Mouse (Mus musculus): ENCODE data around the gene Ccp110. TPM values are rescaled to one million over a fixed set of nuclear protein-coding genes. Genes with fewer than 3 reads are reported as not detected.

The Ccp110 gene
- total RNA-seq, 2 experiments from 2014 or later: 3.2 to 3.4 TPM

DNA sequence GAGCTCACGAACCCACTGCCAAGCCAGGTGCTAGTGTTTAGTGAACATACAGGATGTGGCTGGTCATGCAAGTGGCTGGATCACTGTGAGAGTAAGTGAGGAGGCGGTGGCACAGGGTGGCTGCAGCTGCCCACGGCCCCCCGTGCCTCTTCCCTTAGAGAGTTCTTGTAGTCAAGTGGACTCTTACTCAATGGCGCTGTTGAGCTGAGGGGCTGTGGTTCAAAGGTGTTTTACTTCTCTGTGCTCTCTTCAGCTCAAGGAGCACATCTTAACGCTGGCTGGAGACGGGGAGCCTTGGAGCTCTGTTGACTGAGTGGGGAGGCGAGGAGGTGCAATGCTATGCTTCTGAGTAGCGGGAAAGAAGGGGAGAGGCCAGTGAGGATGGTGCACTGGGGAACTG, 11.6 kb downstream of the Ccp110 start:
- intact Hi-C loops (cut with DNase I): no loop called here
- no peak for DNase-seq

DNA sequence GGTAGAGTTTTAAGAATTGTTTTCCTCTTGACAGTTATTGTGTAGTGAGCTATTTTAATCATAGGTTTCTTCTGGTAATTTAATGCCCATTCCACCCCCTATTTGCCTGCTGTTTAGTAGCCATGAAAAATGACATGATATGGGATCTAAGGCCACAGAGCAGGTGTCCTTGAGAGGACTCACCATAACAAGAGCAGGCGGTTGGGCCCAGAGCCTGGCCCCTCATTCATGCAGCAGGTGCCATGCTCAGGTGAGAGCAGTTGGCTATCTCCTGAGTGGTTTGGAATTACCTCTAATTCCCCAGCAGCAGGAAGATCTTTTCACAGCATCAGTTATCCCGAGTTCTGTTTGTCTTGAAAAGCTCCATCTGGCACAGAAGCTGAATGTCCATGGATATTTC, 13.1 kb downstream of the Ccp110 start:
- DNase-seq: no peak
- intact Hi-C loops (cut with DNase I): no loop called here

DNA sequence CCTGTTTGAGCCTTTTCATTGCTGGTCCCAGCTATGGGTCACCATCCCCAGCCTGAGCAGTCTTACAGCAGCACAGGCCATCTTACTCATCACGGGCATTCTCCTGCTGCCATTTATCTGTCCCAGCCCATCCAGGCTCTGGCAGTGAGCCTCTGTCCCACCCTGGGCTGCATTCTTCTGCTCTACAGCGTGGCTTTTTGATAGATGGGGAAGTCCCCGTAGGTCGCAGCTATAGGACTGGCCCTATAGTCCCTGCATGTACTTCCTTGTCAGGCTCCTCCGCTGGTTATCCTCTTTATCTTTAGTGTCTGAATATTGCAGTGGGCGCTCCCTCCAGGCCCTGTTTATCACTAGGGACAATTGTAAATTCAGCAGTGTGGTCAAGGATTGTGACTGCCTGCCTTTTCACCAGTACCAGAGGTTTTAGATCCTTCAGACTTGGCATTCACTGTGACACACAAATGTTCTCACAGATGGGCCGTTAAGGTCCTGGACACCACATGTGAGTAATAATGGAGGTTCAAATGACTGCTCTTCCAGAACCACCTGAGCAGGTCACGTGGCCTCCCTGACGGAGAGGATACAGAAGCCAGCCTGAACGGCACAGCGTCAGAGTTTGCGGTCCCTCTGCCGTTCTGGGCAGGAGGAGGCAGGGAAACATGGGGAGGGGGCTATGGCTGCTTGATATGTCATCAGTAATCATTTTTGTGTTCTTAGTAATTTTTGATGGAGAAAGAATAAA, 16.7 kb downstream of the Ccp110 start:
- DNase-seq: no peak
- intact Hi-C loops (cut with DNase I): no loop called here

DNA sequence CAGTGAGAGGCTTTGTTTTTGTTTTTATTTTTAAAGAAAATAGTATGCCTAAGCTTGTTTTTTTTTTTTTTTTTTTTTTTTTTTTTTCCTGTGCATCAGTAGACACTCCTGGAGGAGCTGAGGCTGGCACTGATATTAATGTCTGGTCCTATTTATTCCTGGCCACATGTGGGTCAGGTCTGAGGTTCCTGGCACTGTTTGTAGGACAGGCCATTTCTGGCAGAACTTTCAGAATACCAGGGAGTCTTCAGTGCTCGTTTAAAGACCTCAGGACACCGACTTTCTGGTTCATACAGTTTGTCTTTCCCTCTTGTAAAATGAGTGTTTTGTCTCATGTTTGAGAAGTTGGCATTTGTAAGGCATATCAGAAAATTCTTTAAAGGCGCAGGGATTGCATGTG, 19.4 kb downstream of the Ccp110 start:
- intact Hi-C loops (cut with DNase I): no loop called here
- no peak for DNase-seq

DNA sequence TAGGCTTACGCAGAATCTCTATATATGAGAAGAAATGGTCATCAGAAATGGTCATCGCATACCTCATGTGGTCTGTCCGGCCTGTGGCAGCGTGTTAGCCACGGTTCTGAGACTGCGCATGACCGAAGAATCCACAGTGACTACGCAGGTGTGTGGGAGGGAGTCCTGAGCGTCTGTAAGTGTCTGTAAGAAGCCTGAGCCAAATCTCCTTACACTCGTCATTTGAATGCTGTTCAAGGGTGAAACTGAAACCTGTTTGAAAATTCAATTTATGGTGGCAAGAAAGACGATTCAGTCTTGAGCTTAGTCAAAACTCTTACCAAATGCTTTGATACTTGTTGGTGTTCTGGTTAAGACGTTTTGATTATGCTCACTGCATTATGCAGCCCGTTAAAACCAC, 20.9 kb downstream of the Ccp110 start:
- intact Hi-C loops (cut with DNase I): no loop called here
- DNase-seq: no peak

DNA sequence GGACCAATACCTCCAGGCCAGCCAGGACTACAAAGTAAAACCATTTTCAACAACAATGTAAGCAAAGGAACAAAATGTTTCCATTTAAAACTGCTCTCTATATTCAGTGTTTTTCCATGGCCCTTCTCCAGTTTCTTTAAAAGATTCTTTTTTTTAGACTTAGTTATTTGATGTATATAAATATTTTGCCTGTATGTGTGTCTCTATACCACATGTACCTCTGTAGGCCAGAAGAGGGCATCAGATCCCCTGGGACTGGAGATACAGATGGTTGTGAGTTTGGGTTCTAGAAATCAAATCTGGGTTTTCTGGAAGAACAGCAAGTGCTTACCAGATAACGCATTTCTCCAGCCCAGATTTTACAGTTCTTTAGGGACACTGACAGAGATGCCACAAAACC, 26.4 kb downstream of the Ccp110 start:
- no peak for DNase-seq
- intact Hi-C loops (cut with DNase I): no loop called here

DNA sequence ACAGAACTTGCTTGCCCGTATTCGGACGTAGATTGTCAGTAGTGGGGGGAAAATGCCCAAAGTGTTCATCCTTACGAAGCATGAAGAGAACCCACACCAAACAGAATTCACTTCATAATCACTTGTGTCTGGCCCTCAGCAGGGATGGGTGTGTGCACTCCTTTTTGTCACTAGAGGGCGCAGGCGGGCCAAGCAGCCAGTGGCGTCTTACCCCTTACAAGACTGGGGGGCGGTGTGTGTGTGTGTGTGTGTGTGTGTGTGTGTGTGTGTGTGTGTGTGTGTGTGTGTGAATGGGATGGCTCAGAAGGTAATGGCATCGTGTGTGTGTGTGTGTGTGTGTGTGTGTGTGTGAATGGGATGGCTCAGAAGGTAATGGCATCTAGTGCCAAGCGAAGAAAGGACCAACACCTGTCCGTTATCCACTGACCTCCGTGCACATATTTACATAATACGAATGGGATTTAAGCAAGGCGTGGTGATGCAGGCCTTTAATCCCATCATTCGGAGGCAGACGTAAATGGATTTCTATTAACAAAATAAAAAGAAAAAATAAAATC, 27.7 kb downstream of the Ccp110 start, which contains the start of gene Vps35l:
Gene Vps35l, plus strand, starts transcription at position 252 of the 557 bp plus-strand sequence.
- intact Hi-C loops (cut with DNase I): loop anchor here (1.0 kb wide), 1 partner anchor 255 kb away; the partner anchor contains the start of gene Gprc5b
- DNase-seq: peak; percentile 78 to 84

DNA sequence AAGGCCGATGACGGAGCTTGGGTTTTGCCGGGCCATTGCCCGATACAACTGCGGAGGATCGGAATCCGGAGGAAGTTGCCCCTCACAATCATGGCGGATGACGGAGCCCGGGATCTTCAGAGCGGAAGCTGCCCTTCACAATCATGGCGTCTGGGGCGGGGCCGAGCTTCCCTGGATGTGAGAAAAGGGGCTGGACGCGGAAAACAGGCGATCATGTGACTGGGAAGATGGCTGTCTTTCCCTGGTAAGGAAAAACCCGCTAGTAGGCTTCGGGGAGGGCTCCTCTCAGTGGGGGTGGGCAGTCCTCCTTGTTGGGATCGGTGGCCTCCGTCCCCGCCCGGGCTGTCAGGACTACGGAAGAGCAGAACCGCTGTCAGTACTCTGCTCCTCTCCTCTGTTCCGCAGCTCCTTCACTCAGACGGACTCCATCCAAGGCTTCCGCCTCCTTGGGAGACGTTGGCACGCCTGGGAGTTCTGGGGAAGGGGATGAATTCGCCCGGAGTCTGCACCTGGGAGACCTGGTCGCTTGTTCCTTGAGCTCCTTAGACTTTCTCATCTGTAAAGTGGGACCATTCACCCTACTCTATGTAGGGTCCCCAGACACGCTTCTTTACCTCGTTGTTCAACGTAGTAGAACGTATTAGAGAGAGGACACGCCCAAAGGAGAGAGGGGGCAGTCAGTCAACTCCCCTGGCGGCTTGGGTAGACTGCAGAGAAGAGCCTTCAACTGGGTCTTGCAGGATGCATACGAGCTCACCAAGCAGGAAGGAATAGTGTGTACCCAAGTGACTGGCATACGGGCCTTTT, 28.4 kb downstream of the Ccp110 start:
- peak; percentile 96 to 98 for DNase-seq
- intact Hi-C loops (cut with DNase I): loop anchor here (1.0 kb wide), 1 partner anchor 255 kb away; the partner anchor contains the start of gene Gprc5b

DNA sequence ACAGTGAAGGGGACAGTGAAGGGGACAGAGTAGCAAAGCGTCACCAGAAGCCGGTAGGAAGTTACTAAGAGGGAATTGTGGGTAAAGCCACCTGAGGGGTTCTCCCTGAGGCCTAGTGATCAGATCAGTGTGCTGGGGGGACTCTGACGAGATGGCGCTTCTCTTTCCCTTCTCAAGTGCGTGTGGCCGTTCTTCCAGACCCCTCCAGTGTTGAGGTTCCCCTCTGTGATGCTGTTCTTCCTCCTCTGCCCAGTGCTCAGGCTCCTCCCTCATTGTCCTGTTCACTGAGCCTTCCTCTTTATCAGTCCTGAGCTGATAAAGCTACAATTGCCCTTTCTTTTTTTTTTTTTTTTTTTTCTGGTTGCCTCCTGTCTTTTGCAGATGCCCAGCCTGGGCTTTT, 29.9 kb downstream of the Ccp110 start:
- DNase-seq: no peak
- intact Hi-C loops (cut with DNase I): no loop called here

DNA sequence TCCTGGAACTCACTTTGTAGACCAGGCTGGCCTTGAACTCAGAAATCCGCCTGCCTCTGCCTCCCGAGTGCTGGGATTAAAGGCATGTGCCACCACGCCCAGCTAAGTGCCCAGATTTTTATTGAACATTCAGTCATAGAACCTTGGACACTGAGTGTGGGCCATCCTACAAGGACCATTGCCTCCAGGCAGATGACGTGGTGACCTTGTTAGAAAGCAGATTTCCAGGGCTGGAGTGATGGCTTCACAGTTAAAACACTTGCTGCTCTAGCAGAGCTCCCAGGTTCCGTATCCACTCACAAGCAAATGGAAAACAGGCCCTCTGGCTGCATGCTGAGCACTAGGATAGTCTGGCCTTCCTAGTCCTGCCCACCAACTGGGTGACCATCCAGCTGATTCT, 32.4 kb downstream of the Ccp110 start:
- intact Hi-C loops (cut with DNase I): no loop called here
- no peak for DNase-seq

DNA sequence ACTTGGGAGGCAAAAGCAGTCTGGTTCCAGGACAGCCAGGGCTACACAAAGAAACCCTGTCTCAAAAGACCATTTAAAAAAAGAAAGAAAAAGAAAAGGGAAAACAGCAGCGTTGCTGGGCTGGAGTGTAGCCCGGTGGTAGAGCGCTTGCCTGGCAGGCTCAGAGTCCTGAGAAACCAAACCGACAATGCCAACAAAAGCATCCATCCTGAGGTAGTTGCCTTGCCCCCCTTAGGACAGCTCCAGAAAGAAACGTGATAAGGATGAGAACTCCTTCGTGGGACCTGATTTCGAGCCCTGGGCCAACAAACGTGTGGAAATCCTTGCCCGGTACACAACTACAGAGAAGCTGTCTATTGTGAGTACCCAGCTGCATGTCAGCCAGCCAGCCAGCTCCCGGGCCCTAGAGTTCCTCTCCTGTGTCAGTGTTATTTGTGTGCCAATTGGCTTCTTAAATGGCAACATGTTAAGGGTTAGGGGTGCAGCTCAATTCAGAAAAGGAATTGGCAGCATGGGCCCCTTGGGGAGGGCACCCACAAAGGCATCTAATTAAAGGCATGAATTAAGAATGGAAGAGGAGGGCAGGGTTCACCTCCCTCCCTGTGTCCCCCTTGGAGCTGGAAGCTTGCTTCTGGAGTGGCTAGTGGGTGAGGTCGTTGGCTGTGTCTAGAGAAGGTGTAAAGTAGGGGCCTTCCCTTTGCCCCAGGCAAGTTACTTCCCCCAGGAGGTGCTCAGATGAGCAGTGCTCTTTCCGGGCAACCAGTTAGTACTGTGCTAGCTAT, 35.7 kb downstream of the Ccp110 start:
- no peak for DNase-seq
- intact Hi-C loops (cut with DNase I): no loop called here

DNA sequence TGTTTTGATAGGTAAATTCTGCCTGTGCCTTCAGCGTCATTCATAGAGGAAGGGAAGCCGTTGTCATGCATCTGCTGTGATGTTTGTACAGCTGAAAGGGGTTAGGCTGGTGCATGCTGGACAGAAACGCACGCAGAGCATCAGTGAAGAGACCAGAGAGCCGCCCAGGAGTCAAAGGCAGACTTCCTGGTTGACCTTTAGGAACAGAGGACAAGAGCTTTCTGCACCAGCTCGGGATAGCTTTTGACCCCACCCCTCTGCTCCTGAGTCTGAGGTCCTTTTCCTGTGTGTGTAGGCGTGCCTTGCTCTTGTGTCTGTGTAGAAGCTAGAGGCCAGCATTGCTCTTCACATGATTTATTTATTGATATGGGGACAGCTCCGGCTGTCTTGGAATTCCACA, 37.4 kb downstream of the Ccp110 start:
- no peak for DNase-seq
- intact Hi-C loops (cut with DNase I): no loop called here

DNA sequence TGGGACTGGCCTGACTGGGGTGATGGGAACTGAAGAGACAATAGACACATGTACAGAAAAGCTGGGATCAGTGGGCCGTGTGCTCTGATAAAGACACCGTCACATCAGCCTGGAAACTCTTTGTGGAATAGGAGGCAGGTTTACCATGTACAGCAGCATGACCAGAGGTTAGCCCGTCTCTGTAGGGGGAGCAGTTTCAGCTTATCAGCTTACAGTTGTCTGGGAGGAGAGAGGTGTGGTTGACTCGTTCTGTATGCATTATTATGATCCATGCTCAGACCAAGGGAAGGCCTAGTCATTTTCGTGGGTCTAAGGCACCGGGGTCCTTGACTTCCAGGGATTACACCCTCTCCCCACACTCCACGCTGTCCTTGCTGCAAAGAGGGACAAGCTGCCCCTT, 39.3 kb downstream of the Ccp110 start:
- DNase-seq: no peak
- intact Hi-C loops (cut with DNase I): no loop called here

DNA sequence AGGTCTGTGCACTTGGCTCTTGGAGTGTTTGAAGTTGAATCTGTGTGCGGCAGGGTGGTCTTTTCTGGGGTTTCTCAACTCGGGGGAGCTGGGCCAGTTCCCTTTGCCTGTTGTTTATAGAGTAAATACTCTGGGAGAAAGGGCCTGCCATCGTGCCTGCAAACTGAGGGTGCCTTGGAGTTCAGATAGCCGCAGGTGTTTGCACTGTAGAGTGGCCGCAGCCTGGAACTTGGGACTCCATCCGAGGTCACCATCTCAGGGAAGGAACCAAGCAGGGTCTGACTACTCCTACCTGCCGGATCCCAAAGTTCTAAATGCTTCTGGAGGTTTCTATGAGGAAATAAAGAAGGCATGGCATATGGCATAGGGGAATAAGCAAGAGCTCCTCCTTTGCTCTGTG, 43.4 kb downstream of the Ccp110 start:
- no peak for DNase-seq
- intact Hi-C loops (cut with DNase I): no loop called here

DNA sequence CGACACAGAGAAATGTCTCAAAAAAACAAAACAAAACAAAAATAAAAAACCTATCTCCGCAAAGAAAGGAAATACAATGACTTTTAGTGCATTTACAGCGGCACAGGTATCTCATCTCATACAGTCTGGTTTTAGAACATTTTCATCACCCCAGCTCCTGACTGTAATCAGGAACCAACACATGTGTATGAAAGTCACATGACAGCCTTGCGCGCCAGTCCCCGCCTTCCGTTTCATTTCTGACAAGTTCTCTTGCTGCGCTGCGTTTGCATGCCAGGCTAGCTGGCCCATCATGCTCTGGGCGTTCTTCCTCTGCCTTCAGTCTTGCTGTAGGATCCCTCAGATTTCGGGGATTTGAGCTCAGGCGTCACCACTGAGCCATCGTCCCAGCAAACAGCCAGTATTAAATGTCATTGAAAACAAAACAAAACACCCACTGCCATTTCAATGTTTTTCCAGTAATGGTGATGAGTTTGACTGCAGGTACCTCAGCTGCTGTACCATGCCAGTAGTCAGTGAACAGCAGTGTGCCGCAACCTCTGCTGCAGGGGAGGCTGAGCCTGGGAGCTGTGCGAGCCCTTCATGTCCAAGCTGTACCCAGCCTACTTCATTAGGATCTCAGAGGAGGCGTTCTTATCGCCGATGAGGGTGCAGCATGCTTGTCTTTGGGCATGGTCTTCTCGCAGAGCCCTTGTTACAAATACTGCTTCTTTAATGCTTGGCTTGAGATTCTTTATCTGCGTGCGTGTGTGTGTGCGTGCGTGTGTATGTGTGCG, 44.3 kb downstream of the Ccp110 start:
- intact Hi-C loops (cut with DNase I): no loop called here
- no peak for DNase-seq

DNA sequence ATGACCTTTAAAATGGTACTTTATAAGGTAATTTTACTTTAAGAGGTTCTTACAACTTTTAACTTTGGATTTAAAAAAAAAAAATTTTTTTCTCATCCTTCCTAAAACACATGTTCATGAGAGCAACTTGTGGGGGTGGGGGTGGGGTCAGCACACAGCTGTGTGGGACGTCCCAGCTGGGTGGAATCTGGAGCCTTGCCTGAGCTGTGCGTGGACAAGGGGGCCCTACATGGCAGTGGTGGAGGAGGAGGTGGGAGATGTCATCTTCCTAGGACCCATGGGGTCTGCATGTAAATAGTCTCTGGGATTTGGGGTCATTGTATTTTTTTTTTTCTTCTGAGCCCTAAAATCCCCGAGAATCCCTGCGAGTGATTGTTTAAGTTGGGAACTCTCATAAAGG, 46.0 kb downstream of the Ccp110 start:
- DNase-seq: peak in 1 of 2 experiments; percentile 35

DNA sequence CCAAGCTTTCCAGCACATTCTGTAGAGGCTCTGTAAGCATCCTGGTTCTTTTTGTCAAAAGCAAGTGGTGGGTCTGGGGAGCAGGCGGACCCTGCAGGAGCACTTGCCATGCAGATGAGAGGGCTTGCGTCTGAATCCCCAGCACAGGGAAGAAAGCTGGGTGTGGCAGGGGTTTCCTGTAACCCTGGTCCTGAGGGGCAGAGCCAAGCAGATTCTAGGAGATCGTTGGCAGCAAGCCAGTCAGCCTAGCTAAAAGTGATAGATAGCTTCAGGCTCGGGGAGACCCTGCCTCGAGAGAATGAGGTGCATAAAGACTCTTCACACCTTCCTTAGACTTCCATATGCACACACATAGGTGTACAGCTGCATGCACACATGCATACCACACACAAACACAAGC, 47.0 kb downstream of the Ccp110 start:
- intact Hi-C loops (cut with DNase I): no loop called here
- no peak for DNase-seq

More for the DNA sequence above, 46.0 kb downstream of the Ccp110 start:
- intact Hi-C loops (cut with DNase I): no loop called here

DNA sequence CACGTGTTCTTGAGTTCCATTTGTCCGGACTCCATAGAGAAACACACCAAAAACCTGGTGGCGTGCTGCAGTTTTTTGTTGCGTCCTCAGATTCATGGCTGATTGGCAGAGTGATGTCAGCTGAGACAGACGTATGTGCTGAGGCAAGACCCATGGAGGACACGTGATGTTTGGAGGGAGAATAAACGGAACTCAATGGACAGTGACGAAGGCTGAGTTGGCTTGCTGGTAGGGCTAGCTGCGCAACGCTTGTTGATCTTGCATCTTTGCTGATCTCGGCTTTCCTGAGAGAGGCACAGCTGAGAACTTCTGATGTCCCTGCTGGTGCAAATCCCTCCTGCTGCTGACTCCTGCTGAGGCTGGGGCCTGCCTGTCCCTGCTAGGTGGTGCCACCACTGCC, 51.6 kb downstream of the Ccp110 start:
- intact Hi-C loops (cut with DNase I): loop anchor here (10.0 kb wide), 1 partner anchor 751 kb away; the partner anchor contains the start of gene Acsm5
- DNase-seq: no peak

DNA sequence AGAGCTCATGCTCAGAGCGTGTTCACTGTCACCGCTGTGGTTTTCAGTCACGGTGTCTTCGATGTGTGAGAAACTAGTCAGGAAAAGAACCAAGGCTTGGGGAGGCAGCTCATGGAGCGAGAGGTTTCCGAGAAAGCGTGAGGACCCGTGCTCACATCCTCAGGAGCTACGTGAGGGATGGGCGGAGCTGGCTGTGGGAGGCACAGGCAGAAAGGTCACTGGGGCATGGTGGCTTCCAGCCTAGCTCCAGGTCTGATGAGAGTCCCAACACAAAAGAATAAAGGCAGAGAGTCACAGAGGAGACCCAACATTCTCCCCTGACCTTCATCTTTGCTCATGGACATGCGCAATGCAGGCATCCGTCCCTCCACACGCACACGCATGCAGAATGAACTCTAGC, 52.4 kb downstream of the Ccp110 start:
- intact Hi-C loops (cut with DNase I): loop anchor here (5.0 to 10.0 kb wide), 2 partner anchors 88 to 750 kb away; partner anchors contain the start of gene Acsm5
- DNase-seq: no peak

DNA sequence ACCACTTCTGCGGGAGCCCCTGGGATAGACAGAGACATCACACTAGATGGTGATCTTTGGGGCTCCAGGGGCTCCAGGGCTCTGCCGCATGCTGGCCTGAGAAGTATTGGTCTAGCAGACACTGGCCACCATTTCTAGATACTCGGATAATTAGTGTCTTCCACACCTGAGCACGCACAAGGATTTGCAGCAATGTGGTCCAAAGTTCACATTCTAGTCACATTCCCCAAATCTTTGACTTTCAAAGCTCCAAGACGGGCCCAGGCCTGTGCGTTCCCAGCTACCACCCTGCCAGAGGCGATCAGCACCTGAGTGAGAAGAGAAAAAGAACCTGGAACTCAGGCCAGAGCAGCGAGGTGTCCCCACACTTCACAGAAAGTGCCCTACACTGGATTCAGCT, 53.3 kb downstream of the Ccp110 start:
- DNase-seq: no peak

More for the DNA sequence above, 53.3 kb downstream of the Ccp110 start:
- intact Hi-C loops (cut with DNase I): loop anchor here (1.0 to 10.0 kb wide), 3 partner anchors 87 to 749 kb away; partner anchors contain the start of gene Acsm5
